Mouse (Mus musculus) kidney, adult 11 months (tissue): Measurements from ENCODE around the gene Gm49425.
"Not testable (repeated sequence)": the region's sequence is repeated elsewhere in the genome, so short reads cannot be mapped to it uniquely, and the experiment has no call there.

ENCODE experiments used
- DNase-seq: peaks from one replicate; pipeline ENCODE4 v3.0.0; 2022

Gene Gm49425

GRCm38 (mm10) chr15:101517161-101517560 lies at the start of gene Gm49425:
Gene Gm49425, minus strand, starts transcription at chr15:101517261.
- DNase-seq, result not testable (repeated sequence)

DNA sequence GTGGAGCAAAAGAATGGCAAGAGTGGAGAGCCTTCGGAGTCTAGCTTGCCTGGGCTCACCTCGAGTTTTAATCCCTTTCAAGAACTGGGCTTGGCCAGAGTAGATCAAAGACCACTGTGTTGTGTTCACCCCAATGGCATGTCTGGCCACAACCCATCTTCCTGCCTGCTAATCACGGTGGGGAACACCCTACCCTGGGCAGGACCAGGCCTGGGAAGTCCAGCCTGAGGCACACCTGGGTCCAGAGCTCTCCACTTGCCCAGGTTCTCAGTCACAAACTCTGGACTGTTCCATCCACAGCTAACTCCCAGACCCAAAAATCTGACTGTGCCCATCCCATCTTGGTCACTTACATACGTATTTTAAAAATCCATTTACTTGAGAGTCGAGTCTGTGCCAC lies 45.8 kb upstream of the Gm49425 start, which contains the start of gene Krt90:
Gene Krt90 (minus strand): TSS at position 101 of the 400 bp plus-strand sequence.
- no peak for DNase-seq

DNA sequence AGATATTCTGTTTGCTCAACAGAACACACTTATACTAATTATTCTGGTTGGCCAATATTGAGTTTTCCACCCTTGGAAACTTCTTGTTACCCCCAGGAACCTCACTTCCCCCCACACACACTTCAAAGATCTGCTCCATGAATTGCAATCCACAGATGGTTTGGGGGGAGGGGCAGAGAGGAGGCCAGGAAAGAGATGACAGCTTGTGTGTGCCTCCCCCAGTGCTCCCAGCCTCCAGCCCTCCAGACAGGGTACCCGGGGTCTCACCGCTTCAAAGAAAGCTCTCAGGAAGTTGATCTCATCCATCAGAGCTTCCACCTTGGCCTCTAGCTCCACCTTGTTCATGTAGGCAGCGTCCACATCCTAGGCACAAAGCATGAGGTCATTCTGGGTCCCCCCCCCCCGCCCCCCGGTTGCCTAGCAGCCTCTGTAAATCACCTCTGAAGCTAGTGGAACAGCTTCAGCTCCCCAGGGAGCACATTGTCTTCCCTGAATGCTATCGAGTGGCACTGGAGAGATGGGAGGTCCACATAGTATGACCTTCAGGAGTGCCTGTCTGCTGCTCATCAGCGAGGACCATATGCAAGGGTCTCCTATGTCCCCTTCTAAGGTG lies 41.1 kb upstream of the Gm49425 start:
- no peak for DNase-seq

- no peak for DNase-seq
These were observed 36.1 kb upstream of the Gm49425 start for GRCm38 (mm10) chr15:101553169-101553568.

DNA sequence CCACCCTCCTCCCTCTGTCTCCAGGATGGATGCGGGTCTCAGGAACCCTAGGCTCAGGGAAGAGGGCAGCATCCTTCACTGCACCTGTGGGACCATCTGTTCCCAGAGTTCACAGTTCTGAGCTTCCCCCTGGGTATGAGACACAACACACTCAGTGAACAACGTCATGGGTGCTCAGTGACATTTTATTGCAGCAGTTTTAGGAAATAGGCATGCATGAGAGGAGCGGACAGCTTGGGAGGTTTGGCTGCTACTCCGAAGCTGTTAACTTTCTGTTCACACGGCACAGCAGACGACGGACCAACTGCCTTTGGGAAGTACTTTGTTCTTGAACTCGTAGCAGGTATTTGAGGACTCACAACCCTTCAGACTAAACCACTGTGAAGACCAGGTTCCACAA lies 35.1 kb upstream of the Gm49425 start:
- DNase-seq, result no peak

- no peak for DNase-seq
These were observed 33.5 kb upstream of the Gm49425 start, which contains the start of gene Krt82 for GRCm38 (mm10) chr15:101550567-101550966. Gene Krt82, minus strand, starts transcription at chr15:101550667.

GRCm38 (mm10) chr15:101544478-101544877 lies 27.4 kb upstream of the Gm49425 start:
- DNase-seq, result no peak

GRCm38 (mm10) chr15:101542543-101542942 lies 25.5 kb upstream of the Gm49425 start:
- DNase-seq, result no peak

GRCm38 (mm10) chr15:101538580-101538900 lies 21.5 kb upstream of the Gm49425 start:
- DNase-seq, result no peak

DNA sequence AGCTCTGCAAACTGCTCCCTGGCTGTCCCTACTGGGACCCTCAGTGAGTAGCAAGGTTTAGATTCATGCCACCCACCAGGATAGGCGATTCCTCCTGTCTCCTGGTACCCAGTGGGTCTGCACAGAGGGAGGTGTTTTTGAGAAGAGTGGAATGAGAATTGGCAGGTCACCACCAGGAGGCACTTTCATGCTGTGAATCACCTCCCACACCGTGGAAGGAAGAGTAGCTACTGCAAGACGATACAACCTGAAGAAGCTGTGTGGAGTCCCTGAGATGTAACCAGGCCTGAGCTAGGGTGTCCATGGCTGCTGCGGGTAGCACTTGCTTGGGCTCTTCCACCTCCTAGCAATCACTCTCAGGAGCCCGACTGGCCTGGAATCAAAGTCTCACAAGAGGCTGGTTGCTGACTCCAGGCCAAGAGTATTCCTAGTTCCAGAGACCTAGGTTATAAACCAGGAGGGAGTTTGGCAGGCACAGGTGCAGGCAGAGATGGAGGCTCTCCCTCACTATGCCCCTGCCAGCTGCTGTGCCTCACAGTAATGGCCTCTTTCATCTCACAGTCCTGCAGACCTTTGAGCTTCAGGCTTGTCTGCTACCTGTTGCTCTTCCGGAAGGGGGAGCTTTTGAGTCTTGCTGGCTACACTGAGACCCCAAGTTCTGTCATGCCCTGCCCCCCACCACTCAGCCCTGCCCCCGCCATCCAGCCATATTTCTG lies 21.0 kb upstream of the Gm49425 start:
- DNase-seq, result no peak

DNA sequence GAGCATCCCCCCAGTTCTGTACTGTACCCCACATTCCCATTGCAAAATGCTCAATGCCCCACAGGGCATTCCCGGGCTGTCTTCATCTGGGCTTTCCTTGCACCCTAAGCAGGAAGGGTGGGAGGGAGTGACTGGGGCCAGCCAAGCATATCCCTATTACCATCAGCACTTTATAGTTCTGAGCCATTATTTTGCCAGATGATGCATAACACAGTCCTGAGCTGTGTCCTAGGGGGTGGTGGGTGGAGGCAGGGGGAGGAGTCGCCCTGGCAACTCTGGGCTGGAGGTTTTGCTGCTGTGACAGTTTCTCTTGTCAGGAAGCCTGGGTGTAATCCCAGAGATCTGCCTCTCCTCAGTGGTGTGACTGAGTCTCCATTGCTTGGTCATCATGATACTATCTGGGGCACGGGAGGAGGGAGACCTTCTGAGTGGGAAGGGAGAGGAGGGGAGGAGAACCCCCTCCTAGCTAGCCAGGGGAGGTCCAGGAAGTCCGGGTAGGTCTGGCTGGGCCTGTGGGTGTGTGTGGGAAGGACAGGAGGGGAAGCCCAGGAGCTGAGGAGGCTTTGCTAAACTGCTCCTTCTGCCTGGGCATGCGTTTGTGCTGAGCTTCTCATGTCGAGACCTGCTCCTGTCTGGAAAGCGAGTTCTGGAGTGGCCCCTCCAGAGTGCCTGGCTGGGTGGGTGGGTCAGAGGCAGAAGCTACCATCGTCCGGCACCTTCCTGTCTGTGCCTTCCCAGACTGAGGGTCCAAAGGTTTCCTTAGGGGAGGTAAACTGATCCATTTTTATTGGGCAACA lies 19.2 kb upstream of the Gm49425 start:
- no peak for DNase-seq

- DNase-seq, result no peak
These were observed 15.7 kb upstream of the Gm49425 start, which contains the start of gene Krt84 for GRCm38 (mm10) chr15:101532720-101533119. Gene Krt84, minus strand, starts transcription at chr15:101532820.

GRCm38 (mm10) chr15:101522556-101523232 lies 5.6 kb upstream of the Gm49425 start:
- DNase-seq, result peak; percentile 68

DNA sequence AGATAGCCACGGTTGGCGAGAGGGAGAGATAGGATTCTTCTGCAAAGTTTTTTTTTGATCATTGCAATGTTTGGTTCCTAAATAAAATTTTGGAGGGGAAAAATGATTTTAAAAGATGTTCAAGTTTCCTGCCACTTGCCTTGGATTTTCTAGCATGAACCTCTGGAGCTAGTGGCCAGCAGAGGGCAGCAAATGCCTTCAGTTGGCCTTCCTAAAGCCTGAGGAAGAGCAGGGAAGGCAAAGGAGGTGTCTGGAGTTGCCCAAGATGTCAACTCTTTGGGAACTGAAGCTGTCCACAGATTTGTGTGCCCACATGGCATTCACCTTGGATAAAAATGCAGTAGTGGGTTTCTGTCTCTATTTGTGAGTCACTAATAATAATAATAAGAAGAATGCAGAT lies 2.7 kb upstream of the Gm49425 start:
- DNase-seq, result peak; percentile 52

GRCm38 (mm10) chr15:101508247-101508646 lies 8.8 kb downstream of the Gm49425 start:
- DNase-seq, result no peak

DNA sequence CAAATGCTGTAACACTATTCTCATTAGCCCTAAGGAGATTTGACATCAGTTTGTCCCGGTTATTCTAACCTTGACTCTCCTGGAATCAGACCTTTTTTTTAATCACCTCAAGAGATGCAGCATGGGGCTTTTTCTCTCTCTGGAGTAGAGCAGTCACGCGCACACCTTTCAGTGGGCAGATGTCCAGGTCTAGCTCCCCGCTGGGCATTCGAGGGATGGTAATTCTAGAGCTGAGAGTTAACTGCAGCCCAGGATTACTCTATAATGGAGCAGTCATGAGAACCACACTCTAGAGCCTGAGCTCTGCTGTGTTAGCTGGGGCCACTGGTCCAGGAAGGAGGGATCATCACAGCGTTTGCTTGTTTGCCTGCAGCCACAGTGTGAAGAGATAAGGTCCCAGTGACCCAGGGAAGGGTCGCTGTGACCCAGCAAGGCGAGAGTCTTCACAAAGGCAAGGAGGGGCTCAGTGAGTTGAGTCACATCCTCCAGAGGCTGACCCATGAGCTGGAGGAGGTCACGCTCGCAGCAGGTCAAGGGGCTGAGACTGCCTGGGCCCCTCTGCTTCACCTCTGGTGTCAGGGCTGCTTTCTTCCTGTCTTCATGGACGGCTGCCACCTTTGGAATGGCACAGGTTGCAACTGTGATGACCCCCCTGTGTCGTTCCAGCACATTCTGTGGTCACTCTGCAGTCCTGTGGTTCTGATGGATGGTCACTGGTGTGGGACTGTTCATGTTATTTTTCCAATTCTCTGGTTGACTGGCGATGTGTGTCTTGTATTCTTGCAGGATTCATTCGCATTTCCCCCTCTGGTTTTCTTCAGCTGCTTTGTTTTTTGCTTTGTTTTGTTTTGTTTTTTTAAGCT lies 9.9 kb downstream of the Gm49425 start:
- DNase-seq, result peak; percentile 52

DNA sequence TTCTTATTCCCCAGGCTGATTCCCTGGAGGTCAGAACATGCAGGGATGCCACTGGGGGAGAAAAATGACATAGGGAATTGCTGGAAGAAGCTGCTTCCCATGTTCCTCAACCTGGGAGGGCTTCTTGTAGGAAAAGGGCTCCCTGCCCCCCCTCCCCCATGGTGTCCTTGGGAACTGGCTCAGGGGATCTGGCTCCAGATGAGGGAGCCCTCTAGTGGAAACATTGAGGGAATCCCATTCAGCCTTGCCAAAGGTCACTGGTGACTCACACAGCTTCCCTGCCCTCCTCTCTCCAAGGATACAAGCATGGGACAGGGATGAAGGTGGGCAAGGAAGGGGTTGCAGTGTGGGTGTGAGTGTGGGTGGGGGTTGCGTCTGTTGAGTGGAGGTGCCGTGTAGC lies 19.9 kb downstream of the Gm49425 start:
- DNase-seq, result peak; percentile 45

- no peak for DNase-seq
These were observed 21.8 kb downstream of the Gm49425 start for GRCm38 (mm10) chr15:101495266-101495665.

GRCm38 (mm10) chr15:101494203-101494602 lies 22.9 kb downstream of the Gm49425 start:
- DNase-seq, result no peak

- no peak for DNase-seq
These were observed 23.3 kb downstream of the Gm49425 start for GRCm38 (mm10) chr15:101493713-101494112.

DNA sequence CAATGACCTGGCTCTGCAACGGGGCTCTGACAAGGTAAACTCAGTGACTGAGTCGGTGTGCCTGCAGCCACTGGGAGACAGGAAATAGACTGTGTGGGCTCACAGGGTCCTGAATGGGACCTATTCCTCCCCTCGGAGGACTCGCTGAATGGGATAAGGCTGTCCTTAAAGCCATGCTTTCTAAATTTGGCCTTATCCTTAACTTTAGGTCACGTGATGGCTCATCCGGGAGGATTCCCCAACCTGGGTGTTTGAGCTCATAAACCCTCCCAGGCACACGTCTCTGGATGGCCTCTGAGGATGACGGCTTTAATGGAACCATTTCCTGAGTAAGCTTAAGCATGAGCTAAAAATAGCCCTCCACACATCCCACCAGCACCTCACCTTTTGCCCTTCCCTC lies 24.3 kb downstream of the Gm49425 start:
- no peak for DNase-seq

DNA sequence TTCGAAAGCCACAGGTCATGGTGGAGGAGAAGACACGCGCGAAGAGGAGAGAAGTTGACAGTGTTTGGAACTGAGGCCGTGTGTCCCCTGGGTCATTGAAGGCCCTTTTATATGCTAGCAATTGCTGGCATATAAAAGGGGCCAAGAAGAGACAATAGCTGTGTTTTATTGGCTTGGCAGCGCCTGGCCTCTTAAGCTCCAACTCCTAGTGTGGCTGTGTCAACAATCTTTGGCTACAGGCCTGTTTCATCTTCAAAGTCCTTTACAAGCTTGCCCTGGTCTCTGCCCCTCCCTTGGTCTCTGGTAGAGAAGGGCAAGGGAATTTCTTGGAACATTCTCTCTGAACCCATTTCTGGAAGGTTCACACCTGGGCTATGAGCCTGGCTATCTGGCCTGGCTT lies 25.6 kb downstream of the Gm49425 start, which contains the start of gene Krt83:
Gene Krt83 (minus strand): TSS at position 82 of the 400 bp plus-strand sequence.
- DNase-seq, result no peak
